Comparison of ENCODE assay signal across 31 mouse cellular contexts in the genomic region with DNA sequence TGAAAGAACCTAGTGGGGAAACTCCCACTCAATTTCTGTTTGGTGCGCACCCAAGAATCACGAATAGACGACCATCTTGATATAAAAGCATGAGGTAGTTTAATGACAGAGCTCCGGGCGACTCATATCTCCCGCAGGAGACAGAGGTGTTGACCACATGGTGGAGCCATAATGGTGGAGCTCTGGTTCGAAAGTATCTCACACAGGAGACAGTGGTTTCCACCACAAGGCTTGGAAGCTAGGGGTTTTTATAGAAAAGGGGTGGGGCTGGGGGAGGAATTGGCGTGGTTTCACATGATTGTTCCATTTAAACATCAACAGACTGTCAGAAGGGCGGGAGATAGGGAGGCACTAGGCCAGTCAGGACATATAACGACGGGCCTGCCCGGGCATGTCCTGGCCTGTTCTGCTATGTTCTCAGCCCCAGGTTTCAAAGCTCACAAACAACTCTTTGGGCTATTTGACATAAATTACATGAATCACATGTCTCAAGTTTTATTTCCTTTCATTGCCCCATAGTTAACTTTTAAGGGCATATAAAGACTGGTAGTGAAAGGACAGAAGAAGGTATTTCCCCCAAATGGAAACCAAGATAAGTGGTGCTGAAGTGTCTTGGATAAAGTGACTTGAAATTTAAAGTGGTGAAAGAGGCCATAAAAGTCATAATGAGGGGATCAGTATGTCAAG. TPM values are rescaled to one million over a fixed set of nuclear protein-coding genes. Genes with fewer than 3 reads are reported as not detected.
"Had no signal": no experiment of that assay in that cellular context is flagged by ENCODE, and none has a peak within 500 bp of the region (broad histone marks: within the 10 kb centered on the region; RNA-seq: fewer than 3 reads in every experiment).

No protein-coding gene starts in this region.

RNA-seq across cellular contexts. Expression of a gene that starts 33.1 kb away (rescaled TPM):
- total RNA-seq: left cerebral cortex, postnatal 10 days; left cerebral cortex, postnatal 14 days; left cerebral cortex, postnatal 25 days; left cerebral cortex, postnatal 36 days; left cerebral cortex, postnatal 4 days; liver, adult 2 months; megakaryocyte, adult 5-6 weeks; megakaryocyte-erythroid progenitor cell, adult 5-6 weeks; monocyte, adult 5-6 weeks had no signal
- polyA plus RNA-seq: liver, adult 2 months; liver, embryonic 11.5 days; liver, embryonic 12.5 days; liver, embryonic 13.5 days; liver, embryonic 14.5 days; liver, embryonic 15.5 days; liver, postnatal 0 days; lung, embryonic 14.5 days; macrophage; midbrain, embryonic 10.5 days; midbrain, embryonic 13.5 days; midbrain, embryonic 14.5 days; midbrain, embryonic 15.5 days; midbrain, embryonic 16.5 days; midbrain, postnatal 0 days; myocyte; neural tube, embryonic 11.5 days had no signal

RNA-seq across cellular contexts. Expression of a gene that starts 58.7 kb away (rescaled TPM):
- total RNA-seq: left cerebral cortex, postnatal 10 days; left cerebral cortex, postnatal 14 days; left cerebral cortex, postnatal 25 days; left cerebral cortex, postnatal 36 days; left cerebral cortex, postnatal 4 days; liver, adult 2 months; megakaryocyte-erythroid progenitor cell, adult 5-6 weeks; midbrain, postnatal 0 days; monocyte, adult 5-6 weeks had no signal
- polyA plus RNA-seq: limb, embryonic 10.5 days; limb, embryonic 11.5 days; limb, embryonic 12.5 days; limb, embryonic 13.5 days; liver, adult 2 months; lung, embryonic 14.5 days; midbrain, embryonic 10.5 days; midbrain, embryonic 11.5 days; midbrain, embryonic 12.5 days; midbrain, embryonic 14.5 days; midbrain, embryonic 15.5 days; myocyte; neural tube, embryonic 11.5 days had no signal
